Mouse (Mus musculus) layer of hippocampus, postnatal 10 days (tissue): ENCODE results near the gene Methig1. TPM values are rescaled to one million over a fixed set of nuclear protein-coding genes. Genes with fewer than 3 reads are reported as not detected.

ENCODE experiments used
- DNase-seq, 2 experiments: peaks; one replicate each; pipeline ENCODE4 v3.0.0; 2021; ENCODE audit warnings: low spot score in 2 of 2
- total RNA-seq, 2 experiments: library from RNA; stranded (reverse); gene quantifications; 2 replicates each; pipeline ENCODE4 v1.2.3; 2021

Methig1 gene
- total RNA-seq, 2 experiments from 2014 or later = not detected

GRCm38 (mm10) chr15:100422899-100423860 lies 70.2 kb downstream of the Methig1 start:
- DNase-seq = peak; percentile 92 to 97

GRCm38 (mm10) chr15:100423916-100424315 lies 71.0 kb downstream of the Methig1 start:
- no peak for DNase-seq

- DNase-seq = no peak
Measured at GRCm38 (mm10) chr15:100424396-100425122, 71.6 kb downstream of the Methig1 start, which contains the start of gene Slc11a2. Slc11a2 (minus strand) TSS chr15:100425072.

- no peak for DNase-seq
Measured at GRCm38 (mm10) chr15:100428296-100428905, 75.5 kb downstream of the Methig1 start.

GRCm38 (mm10) chr15:100429959-100430565 lies 77.1 kb downstream of the Methig1 start:
- DNase-seq = no peak

GRCm38 (mm10) chr15:100433234-100433633 lies 80.3 kb downstream of the Methig1 start:
- DNase-seq = no peak

Other genes starting within 250 kb of the Methig1 start
- gene Atf1, start 125.3 kb upstream of the Methig1 start, total RNA-seq = 10 to 100 TPM; 15.5 to 17.2 TPM
- not detected for gene Tmprss12, start 72.3 kb upstream of the Methig1 start, total RNA-seq
- 10 to 100 TPM; 13.8 to 16.1 TPM for gene Mettl7a1, start 49.0 kb upstream of the Methig1 start, total RNA-seq
- gene Mettl7a3, start 18.2 kb upstream of the Methig1 start, total RNA-seq = not detected
- under 1 TPM in 1 of 2 experiments, not detected in 1; 0.39 TPM for gene Mettl7a2, start 51 bp downstream of the Methig1 start, total RNA-seq
- gene Higd1c, start 11.4 kb downstream of the Methig1 start, total RNA-seq = not detected
- under 1 TPM; 0.14 to 0.16 TPM for gene Gm5475, start 69.0 kb downstream of the Methig1 start, total RNA-seq
- 10 to 100 TPM; 55.5 to 61.9 TPM for gene Slc11a2, start 71.9 kb downstream of the Methig1 start, total RNA-seq
- 10 to 100 TPM; 67.8 to 79.1 TPM for gene Letmd1, start 115.9 kb downstream of the Methig1 start, total RNA-seq
- 10 to 100 TPM; 34.5 to 34.7 TPM for gene Csrnp2, start 142.3 kb downstream of the Methig1 start, total RNA-seq
- gene Tfcp2, start 198.9 kb downstream of the Methig1 start, total RNA-seq = 10 to 100 TPM; 28.8 to 34.1 TPM
- gene Pou6f1, start 246.8 kb downstream of the Methig1 start, total RNA-seq = 100 to 1,000 TPM; 104 to 107 TPM